Mouse (Mus musculus) lung, adult 2 months (tissue): ENCODE data around the gene Nup54.

Experiments used
- CTCF ChIP-seq: fragments of 200-500 bp; IDR thresholded peaks from 2 replicates; pipeline ENCODE4 v1.5.1; 2011; ENCODE audit warnings: mild to moderate bottlenecking, low read length, control low read depth; ENCODE audit not compliant: insufficient read depth
- POLR2A ChIP-seq: fragments of 200-500 bp; IDR thresholded peaks from 2 replicates; pipeline ENCODE4 v1.6.1; 2011; ENCODE audit warnings: low read depth, mild to moderate bottlenecking, control low read depth, low read length, borderline replicate concordance; ENCODE audit errors: extremely low read depth

DNA sequence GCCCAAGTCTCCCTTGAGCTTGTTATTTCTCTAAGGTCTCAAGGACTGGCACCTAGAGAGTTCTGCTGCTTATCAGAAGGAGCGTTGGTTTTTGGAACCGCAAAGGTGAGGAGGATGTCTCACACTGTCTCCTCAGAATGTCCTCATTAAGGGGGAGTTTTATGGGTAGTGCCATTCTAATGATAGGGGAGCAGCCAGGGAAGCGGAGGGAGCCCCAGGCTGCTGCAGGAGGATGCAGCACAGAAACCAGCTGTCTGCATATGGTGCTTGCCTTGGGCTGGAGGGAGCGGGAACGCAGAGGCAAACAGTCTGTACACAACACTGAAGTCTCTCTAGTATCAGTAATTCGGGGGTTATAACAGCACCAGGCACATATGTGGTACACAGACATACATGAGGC is 64.1 kb downstream of the Nup54 start:
- no peak for TF ChIP-seq CTCF
- no peak for TF ChIP-seq POLR2A
